Mouse (Mus musculus): Measurements from ENCODE around the gene Prl3b1. TPM values are rescaled to one million over a fixed set of nuclear protein-coding genes. Genes with fewer than 3 reads are reported as not detected.

Prl3b1 gene
- total RNA-seq (2021), result not detected
- long read RNA-seq, experiment 1, result 0 reads
- long read RNA-seq, experiment 2, result 0 reads

DNA sequence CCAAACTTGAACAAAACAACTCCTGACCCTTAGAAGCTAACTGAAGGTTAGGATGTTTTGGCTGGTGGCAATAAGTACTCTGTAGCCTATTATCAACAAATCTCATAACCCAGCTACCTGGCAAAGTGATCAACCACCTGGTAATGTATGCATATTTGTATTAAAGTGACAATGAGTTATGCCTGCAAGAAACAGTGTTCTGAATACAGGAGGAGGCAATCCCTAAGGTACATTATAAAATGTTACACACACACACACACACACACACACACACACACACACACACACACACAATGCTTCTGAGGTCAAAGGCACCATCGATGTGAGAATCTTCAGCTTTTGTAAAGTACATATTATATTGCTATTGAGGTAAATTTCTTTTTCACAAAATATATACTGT lies at the start of gene Prl3b1:
Gene Prl3b1 (plus strand): TSS at position 301 of the 400 bp plus-strand sequence.
- no peak for DNase-seq
- TF ChIP-seq CTCF (IDR thresholded peaks at IDR 0.05), result no peak
- Histone ChIP-seq H3K27ac (no peak within 1 kb of the TSS), H3K4me3 (no peak within 1 kb of the TSS)
- intact Hi-C loops (cut with DNase I), result no loop called here

GRCm38 (mm10) chr13:27196359-27196758 lies 45.3 kb upstream of the Prl3b1 start, which contains the start of gene Prl3c1:
Gene Prl3c1 (plus strand): TSS chr13:27196659.
- no peak for TF ChIP-seq CTCF (IDR thresholded peaks at IDR 0.05)
- intact Hi-C loops (cut with DNase I), result no loop called here
- Histone ChIP-seq H3K27ac (no peak within 1 kb of the TSS), H3K4me3 (no peak within 1 kb of the TSS)
- no peak for DNase-seq

GRCm38 (mm10) chr13:27259136-27259535 lies 17.5 kb downstream of the Prl3b1 start, which contains the start of gene Prl3a1:
Gene Prl3a1 (plus strand): TSS chr13:27259436.
- H3K27ac ChIP-seq, result no peak within 1 kb of the TSS
- DNase-seq, result no peak
- intact Hi-C loops (cut with DNase I), result no loop called here
- TF ChIP-seq CTCF (IDR thresholded peaks at IDR 0.05), result no peak
- no peak within 1 kb of the TSS for H3K4me3 ChIP-seq

Other genes starting within 250 kb of the Prl3b1 start
- gene Prl, start 184.3 kb upstream of the Prl3b1 start, total RNA-seq (2021), result not detected
- gene Prl3d1, start 147.7 kb upstream of the Prl3b1 start, total RNA-seq (2021), result not detected
- not detected for gene Prl3d2, start 120.1 kb upstream of the Prl3b1 start, total RNA-seq (2021)
- not detected for gene Prl3d3, start 85.1 kb upstream of the Prl3b1 start, total RNA-seq (2021)
- not detected for gene Prl3c1, start 45.2 kb upstream of the Prl3b1 start, total RNA-seq (2021)
- gene Prl3a1, start 17.6 kb downstream of the Prl3b1 start, total RNA-seq (2021), result not detected
- gene Prl6a1, start 70.8 kb downstream of the Prl3b1 start, total RNA-seq (2021), result not detected
- gene Prl8a2, start 103.8 kb downstream of the Prl3b1 start, total RNA-seq (2021), result not detected
- gene Prl2b1, start 149.0 kb downstream of the Prl3b1 start, total RNA-seq (2021), result not detected
- not detected for gene Prl8a6, start 196.8 kb downstream of the Prl3b1 start, total RNA-seq (2021)